37 mouse cellular contexts compared by ENCODE assay signal in the genomic region with DNA sequence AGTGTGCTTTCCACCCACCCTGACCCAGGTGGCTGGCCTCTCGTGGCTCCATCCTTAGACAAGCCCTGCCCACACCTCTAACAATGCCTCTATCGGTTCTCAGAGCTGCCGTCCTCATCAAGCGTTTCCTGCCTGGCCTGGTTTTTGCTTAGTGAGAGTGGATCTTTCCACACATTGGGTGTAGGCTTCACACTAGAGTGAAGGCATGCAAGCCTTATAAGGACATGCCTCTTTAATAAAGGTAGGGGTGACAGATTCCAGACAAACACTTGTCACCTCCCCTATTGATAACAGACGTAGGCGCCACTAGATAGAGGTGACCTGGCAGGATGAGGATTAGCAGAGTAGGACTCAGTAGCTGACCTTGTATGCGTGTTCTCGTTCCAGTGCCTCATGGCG. TPM values are rescaled to one million over a fixed set of nuclear protein-coding genes. Genes with fewer than 3 reads are reported as not detected.
DNase-seq lines count a peak whose midpoint lies in the region; ATAC-seq and TF ChIP-seq lines count a peak whose summit lies in the region.
"Had no signal": no experiment of that assay in that cellular context is flagged by ENCODE, and none has a peak within 500 bp of the region (broad histone marks: within the 10 kb centered on the region; RNA-seq: fewer than 3 reads in every experiment).

No protein-coding gene starts in this region.

- H3K27me3 ChIP-seq in heart, embryonic 10.5 days (ENCODE audit: insufficient read depth, poor library complexity, severe bottlenecking): no peaks in the 10 kb centered on the region
- H3K27me3 ChIP-seq in heart, embryonic 13.5 days (replicated peaks): no peaks in the 10 kb centered on the region
- H3K27me3 ChIP-seq in heart, embryonic 16.5 days (ENCODE audit: control insufficient read depth, insufficient read depth, low read length): no peaks in the 10 kb centered on the region
- H3K27me3 ChIP-seq in stomach, embryonic 16.5 days (ENCODE audit: control insufficient read depth, insufficient read depth, low read length): no peaks in the 10 kb centered on the region
- H3K27me3 ChIP-seq: liver, embryonic 12.5 days; midbrain, embryonic 13.5 days; Patski had no signal

- peak; percentile 81 for DNase-seq in heart, embryonic 10.5 days (ENCODE audit: low spot score)
- DNase-seq in heart, adult 8-10 months (ENCODE audit: low spot score): no peak
- DNase-seq in left cerebral cortex, adult 2 months (ENCODE audit: extremely low spot score in 1 of 2, low spot score in 2 of 2): no peak
- no peak for DNase-seq in embryo, embryonic 10 days (ENCODE audit: low spot score)
- DNase-seq: adrenal gland, postnatal 25 days; cerebellum, adult 11-12 months; cerebellum, adult 9-11 months; gastrocnemius, adult 2 months; gastrocnemius, postnatal 36 days; kidney, postnatal 36 days; left cerebral cortex, postnatal 4 days; liver, postnatal 0 days; lung, postnatal 10 days; retina, postnatal 1 day; right cerebral cortex, postnatal 14 days; thymus, adult 2 months; thymus, postnatal 36 days had no signal

- H3K27ac ChIP-seq in heart, embryonic 10.5 days: peak overlapping the region; percentile 87
- peak overlapping the region; percentile 94 for H3K27ac ChIP-seq in heart, embryonic 13.5 days (replicated peaks)
- H3K27ac ChIP-seq in heart, embryonic 16.5 days (ENCODE audit: low read length): peak overlapping the region; percentile 95
- peak overlapping the region; percentile 68 for H3K27ac ChIP-seq in stomach, embryonic 16.5 days (ENCODE audit: low read length)
- no peak overlapping the region for H3K27ac ChIP-seq in left cerebral cortex, adult 2 months
- H3K27ac ChIP-seq: gastrocnemius, adult 2 months; hindbrain, embryonic 14.5 days; layer of hippocampus, adult 2 months; liver, embryonic 12.5 days; macrophage; midbrain, embryonic 13.5 days had no signal

- H3K4me1 ChIP-seq in heart, embryonic 10.5 days: peaks cover 31% of the 10 kb centered on the region
- peaks cover 57% of the 10 kb centered on the region for H3K4me1 ChIP-seq in heart, embryonic 13.5 days
- H3K4me1 ChIP-seq in heart, embryonic 16.5 days (ENCODE audit: control insufficient read depth, insufficient read depth, low read length): peaks cover 40% of the 10 kb centered on the region
- no peaks in the 10 kb centered on the region for H3K4me1 ChIP-seq in stomach, embryonic 16.5 days (ENCODE audit: control insufficient read depth, insufficient read depth, low read length)
- H3K4me1 ChIP-seq: midbrain, embryonic 13.5 days had no signal

- no peaks in the 10 kb centered on the region for H3K9me3 ChIP-seq in heart, embryonic 10.5 days
- no peaks in the 10 kb centered on the region for H3K9me3 ChIP-seq in heart, embryonic 13.5 days
- no peaks in the 10 kb centered on the region for H3K9me3 ChIP-seq in heart, embryonic 16.5 days (replicated peaks; ENCODE audit: control insufficient read depth, low read length)
- no peaks in the 10 kb centered on the region for H3K9me3 ChIP-seq in stomach, embryonic 16.5 days (replicated peaks; ENCODE audit: control insufficient read depth, low read length)
- H3K9me3 ChIP-seq: liver, embryonic 12.5 days; midbrain, embryonic 13.5 days had no signal

- 23% methylated on average over 9 of the region's 9 CpGs for WGBS in heart, embryonic 10.5 days
- 23% methylated on average over 9 of the region's 9 CpGs for WGBS in heart, embryonic 13.5 days
- 34% methylated on average over 9 of the region's 9 CpGs for WGBS in heart, embryonic 16.5 days
- WGBS in stomach, embryonic 16.5 days: 58% methylated on average over 9 of the region's 9 CpGs

- intact Hi-C loops in left cerebral cortex, adult 2 months (cut with DNase I): no loop called here

- H3K36me3 ChIP-seq in heart, embryonic 10.5 days: peaks cover 22% of the 10 kb centered on the region
- H3K36me3 ChIP-seq in heart, embryonic 13.5 days: peaks cover 51% of the 10 kb centered on the region
- peaks cover 17% of the 10 kb centered on the region for H3K36me3 ChIP-seq in heart, embryonic 16.5 days (ENCODE audit: control insufficient read depth, insufficient read depth)
- peaks cover 2% of the 10 kb centered on the region; the same call in 1 of the 2 replicates for H3K36me3 ChIP-seq in stomach, embryonic 16.5 days (ENCODE audit: control insufficient read depth, insufficient read depth, low read length)

- H3K4me3 ChIP-seq in heart, embryonic 10.5 days: no peak overlapping the region
- no peak overlapping the region for H3K4me3 ChIP-seq in heart, embryonic 13.5 days
- no peak overlapping the region for H3K4me3 ChIP-seq in heart, embryonic 16.5 days (ENCODE audit: low read length)
- no peak overlapping the region for H3K4me3 ChIP-seq in stomach, embryonic 16.5 days (replicated peaks; ENCODE audit: low read length)
- H3K4me3 ChIP-seq in left cerebral cortex, adult 2 months: no peak overlapping the region
- H3K4me3 ChIP-seq: erythroblast, embryonic 14.5 days; gastrocnemius, adult 2 months; layer of hippocampus, adult 2 months; liver, embryonic 12.5 days; midbrain, embryonic 13.5 days had no signal

- H3K9ac ChIP-seq in heart, embryonic 13.5 days: no peak overlapping the region
- H3K9ac ChIP-seq in heart, embryonic 16.5 days (ENCODE audit: low read length): no peak overlapping the region
- H3K9ac ChIP-seq in stomach, embryonic 16.5 days (ENCODE audit: low read length): no peak overlapping the region
- H3K9ac ChIP-seq: hindbrain, embryonic 14.5 days; liver, embryonic 12.5 days; liver, postnatal 0 days; midbrain, embryonic 13.5 days had no signal

- H3K4me2 ChIP-seq in heart, embryonic 13.5 days: no peak overlapping the region
- no peak overlapping the region for H3K4me2 ChIP-seq in heart, embryonic 16.5 days (ENCODE audit: low read depth, low read length)
- H3K4me2 ChIP-seq in stomach, embryonic 16.5 days (ENCODE audit: low read depth, low read length): no peak overlapping the region
- H3K4me2 ChIP-seq: hindbrain, embryonic 14.5 days; liver, embryonic 12.5 days; midbrain, embryonic 13.5 days had no signal

- no peak for TF ChIP-seq CTCF in left cerebral cortex, adult 2 months (IDR thresholded peaks at IDR 0.05)

- ATAC-seq in heart, embryonic 13.5 days (ENCODE audit: extremely low read depth, insufficient number of reproducible peaks, low FRiP score, low TSS enrichment): peak; percentile 72
- ATAC-seq in heart, embryonic 16.5 days (replicated peaks; ENCODE audit: extremely low read depth, insufficient read depth, low FRiP score): peak; percentile 83
- peak; percentile 9; the same call in 1 of the 2 replicates for ATAC-seq in stomach, embryonic 16.5 days (ENCODE audit: insufficient read depth, low FRiP score)
- ATAC-seq: forebrain, embryonic 16.5 days; intestine, postnatal 0 days; liver, embryonic 12.5 days; liver, postnatal 0 days; midbrain, embryonic 13.5 days; Patski had no signal

RNA-seq across cellular contexts. Expression of a gene that starts 16.3 kb away (rescaled TPM):
- 0.10 and 0.17 TPM in 2 replicates for polyA plus RNA-seq in heart, embryonic 10.5 days (2016; fragmentation: Nextera tagmentation; extraction: Ambion mirVana)
- total RNA-seq in heart, adult 8-10 months (2022): under 1 TPM in 2 of 4 experiments, not detected in 2; 0.09 to 0.14 TPM
- polyA plus RNA-seq in heart, embryonic 13.5 days (2015; fragmentation: Nextera tagmentation; extraction: Ambion mirVana): 0.15 and 0.74 TPM in 2 replicates
- 7.5 and 13.7 TPM in 2 replicates for polyA plus RNA-seq in heart, embryonic 16.5 days (2015; fragmentation: Nextera tagmentation; extraction: Ambion mirVana)
- 0.14 and 0.22 TPM in 2 replicates for polyA plus RNA-seq in stomach, embryonic 16.5 days (2015; fragmentation: Nextera tagmentation; extraction: Ambion mirVana)
- not detected for total RNA-seq in left cerebral cortex, adult 2 months (2021)
- total RNA-seq: adrenal gland, postnatal 25 days; gastrocnemius, adult 2 months; hematopoietic stem cell, adult 5-6 weeks; layer of hippocampus, adult 2 months; layer of hippocampus, postnatal 25 days; left cerebral cortex, postnatal 4 days; megakaryocyte-erythroid progenitor cell, adult 5-6 weeks; MEL; monocyte, adult 5-6 weeks had no signal
- polyA plus RNA-seq: erythroblast, embryonic 14.5 days; forebrain, embryonic 11.5 days; forebrain, embryonic 16.5 days; hindbrain, embryonic 14.5 days; intestine, postnatal 0 days; kidney, embryonic 14.5 days; liver, embryonic 12.5 days; liver, postnatal 0 days; macrophage; midbrain, embryonic 13.5 days; Patski; small intestine, adult 2 months had no signal

Comparison
In these comparisons a context has a peak if more than half of its experiments do, and no peak if none do; other contexts are left out.
1. ATAC-seq: peak in every context shown above with its lines; median percentile 83 in heart, embryonic 16.5 days; 72 in heart, embryonic 13.5 days; 9 in stomach, embryonic 16.5 days.